Mouse (Mus musculus): ENCODE data around the gene Mkrn2.

DNA sequence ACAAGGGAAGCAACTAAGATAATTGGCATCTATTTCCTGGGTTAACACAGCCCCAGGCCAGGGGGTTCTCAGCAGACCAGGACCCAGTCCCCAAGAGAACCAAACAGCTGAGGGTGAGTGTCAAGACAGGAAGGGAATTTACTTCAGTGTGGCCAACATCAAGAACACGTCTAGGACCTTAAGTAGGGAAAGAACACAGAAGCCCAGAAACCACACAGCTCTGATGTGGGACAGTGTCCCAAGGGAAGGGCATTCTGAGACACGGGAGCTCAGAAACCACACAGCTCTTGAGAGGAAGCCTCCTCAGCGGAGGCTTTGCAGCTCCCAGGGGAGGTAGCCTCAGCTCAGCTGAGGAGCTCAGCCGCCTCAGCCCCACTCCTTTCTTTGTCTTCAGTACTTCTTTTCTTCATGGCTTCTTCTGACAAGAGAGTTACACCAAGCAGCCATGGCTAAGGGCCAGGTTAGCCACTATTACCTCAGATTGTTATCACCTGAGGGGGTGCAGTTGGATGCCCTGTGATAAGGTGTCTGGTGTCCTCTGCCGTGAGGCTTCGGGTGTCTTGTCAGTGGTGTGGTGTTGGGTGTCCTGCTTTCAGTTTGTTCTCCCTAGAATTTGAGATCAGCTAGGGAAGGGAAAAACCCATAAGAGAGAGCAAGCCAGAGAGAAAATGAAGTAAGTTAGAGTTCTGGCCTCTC is 18.1 kb upstream of the Mkrn2 start:
- TF ChIP-seq POLR2A (IDR thresholded peaks at IDR 0.05; ENCODE audit: borderline replicate concordance, extremely low read depth, insufficient read depth, insufficient read length, poor library complexity, severe bottlenecking) (no peak), CTCF (IDR thresholded peaks at IDR 0.05; ENCODE audit: borderline replicate concordance, extremely low read depth, insufficient read depth, insufficient read length) (no peak)

Measured in brain, embryonic 14.5 days (tissue).